Mouse (Mus musculus): ENCODE data around the gene Gtf3c1.
A peak's percentile ranks its signal among the peaks of the same experiment; 100 is the strongest.

Gene Gtf3c1

GRCm38 (mm10) chr7:125707186-125707585, 394 bp downstream of the Gtf3c1 start:
- DNase-seq (ENCODE audit: low read depth in 1 of 2, low spot score in 2 of 2): no peak

DNA sequence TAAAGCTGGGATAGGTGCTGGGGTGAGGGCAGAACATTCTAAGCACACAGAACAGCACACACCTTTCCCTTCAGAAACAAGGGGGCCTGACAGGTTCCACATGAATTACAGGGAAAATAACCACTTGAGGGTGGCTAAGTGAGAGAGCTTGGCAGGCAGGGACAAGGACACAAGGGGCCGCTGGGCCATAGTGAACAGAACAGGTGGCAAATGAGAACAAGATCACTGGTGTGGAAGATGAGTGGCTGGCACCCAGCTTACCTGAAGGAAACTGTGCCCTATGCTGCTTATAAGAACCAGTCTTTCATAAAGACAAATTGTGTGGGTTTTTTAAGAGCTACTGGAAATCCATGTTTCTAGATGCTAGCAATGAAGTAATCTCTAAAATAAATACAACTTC, 4.8 kb downstream of the Gtf3c1 start:
- DNase-seq (ENCODE audit: low read depth in 1 of 2, low spot score in 2 of 2): no peak

DNA sequence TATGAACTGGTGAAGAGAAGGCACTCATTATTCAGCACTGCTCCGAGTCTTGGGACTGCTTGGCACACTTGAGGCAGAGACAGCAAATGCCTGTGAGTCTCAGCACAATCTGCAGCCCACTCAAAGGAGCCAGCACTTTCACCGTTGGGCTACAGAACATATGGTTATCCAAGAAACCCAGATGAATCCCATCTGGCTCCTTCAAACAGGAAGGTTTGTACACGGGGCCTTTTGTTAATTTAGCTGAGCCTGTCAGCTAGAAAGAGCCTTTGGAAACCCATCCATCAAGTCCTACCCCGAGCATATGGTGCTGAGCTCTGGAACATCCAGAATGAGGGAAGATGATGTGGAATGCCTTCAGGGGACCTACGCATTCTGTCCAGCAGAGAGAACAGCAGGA, 13.5 kb downstream of the Gtf3c1 start:
- DNase-seq (ENCODE audit: low read depth in 1 of 2, low spot score in 2 of 2): no peak

DNA sequence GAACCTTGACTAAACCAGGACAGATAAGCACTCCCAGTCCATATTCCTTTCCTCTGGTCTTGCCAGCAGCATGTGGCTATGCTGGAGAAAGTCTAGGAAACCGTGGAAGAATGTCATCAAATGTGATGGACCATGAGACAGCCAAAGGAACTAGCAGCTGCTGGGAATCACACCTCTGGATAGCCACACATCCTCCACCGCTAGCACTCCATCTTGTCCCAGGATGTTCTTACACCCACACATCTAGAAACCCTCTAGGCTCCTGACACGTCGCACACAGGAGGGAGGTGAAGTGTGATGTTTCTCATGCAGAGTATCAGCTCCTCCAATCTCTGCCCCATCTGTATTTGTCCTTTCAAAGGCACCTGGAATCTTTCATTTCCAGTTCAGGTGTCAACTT, 17.1 kb downstream of the Gtf3c1 start:
- DNase-seq (ENCODE audit: low read depth in 1 of 2, low spot score in 2 of 2): no peak

DNA sequence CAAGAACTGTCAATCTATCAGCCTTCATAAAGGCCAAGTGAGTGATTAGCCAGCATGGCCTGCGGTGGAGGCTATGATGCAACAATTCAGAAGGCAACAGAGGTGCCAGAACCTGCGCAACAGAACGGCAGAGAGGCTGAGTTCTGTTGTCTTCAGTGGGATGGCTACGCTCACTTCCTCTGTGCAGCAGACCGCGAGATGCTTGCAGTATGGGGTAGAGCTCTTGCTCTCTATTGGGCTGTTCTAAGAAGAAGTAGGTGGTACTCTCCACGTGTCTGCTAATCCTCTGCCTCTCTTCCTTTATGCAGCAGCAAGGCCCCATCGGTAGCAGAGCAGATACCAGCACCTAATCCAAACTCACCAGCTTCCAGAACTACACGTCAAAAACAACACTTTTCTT, 27.6 kb downstream of the Gtf3c1 start:
- DNase-seq (ENCODE audit: low read depth in 1 of 2, low spot score in 2 of 2): no peak

GRCm38 (mm10) chr7:125678756-125679155, 28.8 kb downstream of the Gtf3c1 start:
- no peak for DNase-seq (ENCODE audit: low read depth in 1 of 2, low spot score in 2 of 2)

DNA sequence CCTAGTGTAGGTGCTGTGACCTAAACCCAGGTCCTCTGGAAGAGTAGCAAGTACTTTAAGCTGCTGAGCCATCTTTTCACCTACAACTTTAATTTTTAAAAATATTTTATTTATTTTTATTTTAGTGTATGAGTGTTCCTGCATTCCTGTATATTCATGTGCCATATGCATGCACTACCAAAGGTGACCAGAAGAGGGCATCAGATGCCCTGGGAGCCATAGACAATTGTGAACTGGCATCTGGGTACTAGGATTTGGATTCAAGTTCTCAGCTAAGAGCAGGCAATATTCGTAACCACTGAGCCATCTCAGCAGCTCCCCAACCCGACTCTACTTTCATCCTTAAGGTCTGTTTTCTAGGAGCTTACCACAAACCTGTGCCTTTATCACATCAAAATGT, 32.7 kb downstream of the Gtf3c1 start:
- DNase-seq (ENCODE audit: low read depth in 1 of 2, low spot score in 2 of 2): peak in 1 of 2 experiments; percentile 6

DNA sequence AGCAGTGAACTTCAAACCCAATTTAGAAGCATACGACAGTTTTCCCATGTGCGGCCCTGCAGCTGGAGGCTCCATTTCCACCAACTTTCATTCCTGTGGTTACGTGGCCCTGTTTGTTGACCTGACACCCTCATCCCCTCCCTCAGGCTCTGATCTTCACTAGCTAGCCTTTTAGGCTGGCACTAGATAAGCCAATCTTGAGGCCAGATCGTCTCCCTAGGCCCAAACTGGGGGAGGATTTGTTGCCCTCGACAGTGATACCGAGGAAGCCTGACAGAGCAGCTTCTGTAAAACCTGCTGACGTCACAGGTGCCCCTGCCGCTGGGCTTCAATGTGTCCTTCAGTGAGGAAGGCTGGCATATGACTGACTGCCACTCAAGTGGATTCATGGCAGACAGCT, 36.2 kb downstream of the Gtf3c1 start:
- no peak for DNase-seq (ENCODE audit: low read depth in 1 of 2, low spot score in 2 of 2)

DNA sequence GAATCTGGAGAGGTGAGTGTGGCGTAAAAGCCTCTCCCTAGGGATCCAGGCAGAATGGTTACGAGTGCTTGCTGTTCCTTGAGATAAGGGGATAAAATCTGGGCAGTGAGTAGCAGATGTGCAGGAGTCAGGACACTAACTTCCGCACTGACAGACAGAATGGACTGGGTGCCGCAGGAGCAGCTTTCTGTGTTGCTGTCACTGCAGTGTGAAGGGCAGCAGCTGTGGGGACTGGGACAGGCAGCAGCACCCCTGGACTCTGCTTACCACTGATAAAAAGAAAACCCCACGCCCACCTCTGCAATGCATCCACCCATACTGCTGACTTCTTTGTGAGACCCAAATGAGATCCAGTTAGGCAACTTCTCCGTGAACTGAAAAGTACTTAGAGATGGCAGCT, 36.7 kb downstream of the Gtf3c1 start:
- DNase-seq (ENCODE audit: low read depth in 1 of 2, low spot score in 2 of 2): no peak

- no peak for DNase-seq (ENCODE audit: low read depth in 1 of 2, low spot score in 2 of 2)
Observed at GRCm38 (mm10) chr7:125663654-125664053, 43.9 kb downstream of the Gtf3c1 start.

DNA sequence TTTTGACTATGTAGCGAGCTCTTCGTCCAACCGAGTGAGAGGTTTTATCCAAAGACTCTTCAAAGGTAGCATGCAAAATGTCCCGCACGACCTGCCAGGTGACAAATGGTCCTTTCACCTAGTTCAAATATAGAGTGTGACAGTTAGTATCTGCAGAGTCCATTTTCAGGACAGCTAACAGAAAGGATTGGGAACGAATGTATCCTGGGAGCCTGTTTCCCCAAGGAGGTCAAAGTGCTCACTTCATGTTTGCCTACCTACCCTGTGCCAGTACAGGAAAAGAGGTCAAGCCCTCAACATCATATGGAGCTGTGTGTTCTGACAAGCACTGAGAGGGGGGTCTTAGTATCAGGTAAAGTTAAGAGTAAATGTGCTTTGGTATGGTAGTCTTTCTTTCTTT, 50.1 kb downstream of the Gtf3c1 start:
- no peak for DNase-seq (ENCODE audit: low read depth in 1 of 2, low spot score in 2 of 2)

DNA sequence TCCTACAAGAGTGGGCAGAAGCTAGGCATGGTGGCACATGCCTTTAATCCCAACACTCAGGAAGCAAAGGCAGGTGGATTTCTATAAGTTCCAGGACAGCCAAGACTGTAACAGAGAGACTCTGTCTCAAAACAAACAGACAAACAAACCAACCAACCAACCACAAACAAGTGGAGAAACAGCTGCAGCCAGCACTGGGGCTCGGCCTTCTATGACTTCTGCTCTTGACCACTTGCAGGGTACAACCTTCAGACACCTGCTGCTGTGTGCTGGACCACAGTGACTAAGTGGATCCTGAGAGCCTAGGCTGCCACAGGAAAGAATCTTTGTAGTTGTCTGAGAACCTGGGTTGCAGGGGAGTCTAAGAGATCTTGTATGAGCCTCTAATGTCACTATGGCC, 58.6 kb downstream of the Gtf3c1 start:
- DNase-seq (ENCODE audit: low read depth in 1 of 2, low spot score in 2 of 2): no peak

GRCm38 (mm10) chr7:125645413-125645812, 62.2 kb downstream of the Gtf3c1 start:
- no peak for DNase-seq (ENCODE audit: low read depth in 1 of 2, low spot score in 2 of 2)

GRCm38 (mm10) chr7:125643880-125644279, 63.7 kb downstream of the Gtf3c1 start:
- no peak for DNase-seq (ENCODE audit: low read depth in 1 of 2, low spot score in 2 of 2)

DNA sequence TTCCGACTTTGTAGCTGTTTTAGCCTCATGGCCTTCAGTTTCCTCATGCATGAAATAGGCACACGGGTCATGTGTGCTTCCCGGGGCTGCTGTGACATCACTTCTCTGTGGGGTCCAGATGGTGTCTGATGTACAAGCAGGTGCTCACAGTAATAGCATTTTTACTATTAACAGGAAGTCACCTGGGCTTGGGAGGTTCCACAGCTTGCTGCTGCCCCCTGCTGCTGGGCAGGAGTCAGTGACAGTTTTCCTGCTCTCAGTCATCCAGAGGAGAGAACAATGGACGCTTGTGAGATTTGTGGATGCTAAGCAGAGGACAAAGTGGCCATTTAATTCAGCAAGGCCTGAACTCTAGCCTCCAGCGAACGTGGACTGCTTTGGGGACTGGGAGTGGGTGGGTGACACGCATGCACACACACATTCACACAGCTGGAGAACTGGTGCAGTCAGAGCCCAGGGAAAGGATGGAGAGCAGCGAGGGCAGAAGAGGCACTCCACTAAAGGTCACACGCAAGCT, 68.7 kb downstream of the Gtf3c1 start:
- DNase-seq (ENCODE audit: low read depth in 1 of 2, low spot score in 2 of 2): peak; percentile 11 to 63

- no peak for DNase-seq (ENCODE audit: low read depth in 1 of 2, low spot score in 2 of 2)
Observed at GRCm38 (mm10) chr7:125638376-125638775, 69.2 kb downstream of the Gtf3c1 start.

GRCm38 (mm10) chr7:125637220-125638140, 70.1 kb downstream of the Gtf3c1 start:
- no peak for DNase-seq (ENCODE audit: low read depth in 1 of 2, low spot score in 2 of 2)

GRCm38 (mm10) chr7:125630989-125631388, 76.6 kb downstream of the Gtf3c1 start:
- no peak for DNase-seq (ENCODE audit: low read depth in 1 of 2, low spot score in 2 of 2)

DNA sequence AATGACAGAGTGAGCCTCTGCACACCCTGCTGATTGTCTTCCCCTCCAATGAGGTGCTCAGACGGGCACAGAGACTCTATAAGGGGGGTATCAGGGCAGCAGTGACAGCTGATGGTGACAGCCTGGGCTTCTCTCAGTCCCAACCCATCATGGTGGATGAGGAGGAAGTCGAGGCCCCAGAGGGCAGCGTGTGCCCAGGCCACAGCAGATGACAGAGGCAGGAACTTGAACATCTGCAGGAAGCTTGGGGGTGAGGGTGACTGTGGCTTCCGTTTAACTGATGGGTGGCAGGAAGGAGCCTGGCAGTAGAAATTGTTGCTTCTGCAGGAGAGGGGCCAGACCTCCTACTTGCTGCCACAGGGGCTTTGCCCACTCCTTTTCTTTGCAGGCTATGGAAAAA, 77.3 kb downstream of the Gtf3c1 start:
- no peak for DNase-seq (ENCODE audit: low read depth in 1 of 2, low spot score in 2 of 2)

- no peak for DNase-seq (ENCODE audit: low read depth in 1 of 2, low spot score in 2 of 2)
Observed at GRCm38 (mm10) chr7:125625829-125626228, 81.8 kb downstream of the Gtf3c1 start.

DNA sequence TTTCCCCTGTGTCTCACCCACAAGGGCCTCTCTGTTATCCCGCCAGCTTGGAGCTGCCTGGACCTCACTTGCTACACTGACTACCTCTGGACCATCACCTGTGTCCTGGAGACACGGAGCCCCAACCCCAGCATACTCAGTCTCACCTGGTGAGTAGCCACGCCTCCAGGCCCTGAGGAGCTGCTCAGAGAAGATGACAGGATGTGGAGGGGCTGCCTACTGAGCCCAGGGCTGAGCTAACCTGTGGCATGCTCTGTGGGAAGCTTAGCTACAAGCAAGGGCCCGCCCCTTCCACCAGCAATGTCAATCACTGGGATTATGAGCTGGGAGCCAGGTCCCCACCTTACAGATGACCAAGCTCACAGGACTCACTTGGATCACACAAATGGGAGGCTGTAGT, 82.4 kb downstream of the Gtf3c1 start:
- DNase-seq (ENCODE audit: low read depth in 1 of 2, low spot score in 2 of 2): no peak

DNA sequence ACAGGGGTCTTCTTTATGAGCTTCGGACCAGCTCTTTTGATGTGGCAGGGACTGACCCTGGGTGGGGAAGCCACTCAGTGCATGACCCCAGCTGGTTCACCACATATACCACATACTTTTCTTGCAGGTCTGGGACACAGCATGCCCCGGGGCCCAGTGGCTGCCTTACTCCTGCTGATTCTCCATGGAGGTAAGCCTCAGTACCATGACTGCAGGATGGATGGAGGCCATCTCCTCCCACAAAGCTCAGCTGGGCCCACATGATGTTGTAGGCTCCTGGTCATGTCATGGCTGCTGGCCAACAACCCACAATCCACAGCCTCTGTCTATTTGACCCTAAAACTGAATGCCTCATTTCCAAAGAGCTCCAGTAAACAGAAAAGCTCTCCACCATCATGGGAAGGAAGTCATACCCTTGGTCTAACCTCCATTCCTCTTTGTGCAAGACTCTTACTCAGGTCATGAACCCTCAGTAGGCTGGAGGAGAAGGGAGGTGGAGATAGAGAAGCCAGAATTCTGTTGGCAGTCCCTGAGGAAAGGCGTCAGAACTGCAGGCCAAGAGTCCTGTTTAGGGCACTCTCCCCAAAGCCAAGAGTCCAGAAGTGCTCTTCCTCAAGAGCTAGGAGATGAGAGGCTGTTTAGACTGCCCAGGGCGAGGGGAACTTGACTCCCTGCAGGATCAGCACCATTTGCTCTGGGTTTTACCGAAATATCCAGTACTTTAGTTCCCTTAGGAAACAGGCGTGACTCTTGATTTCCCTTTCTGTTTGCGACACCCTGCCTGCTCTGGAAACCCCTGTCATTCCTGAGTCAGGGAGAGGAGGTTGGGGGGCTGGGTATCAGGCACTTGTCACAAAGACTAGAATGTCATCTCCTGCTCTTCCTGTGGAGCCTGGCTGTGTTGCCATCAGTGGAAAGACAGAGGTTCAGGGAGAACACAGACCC, 84.6 kb downstream of the Gtf3c1 start:
- no peak for DNase-seq (ENCODE audit: low read depth in 1 of 2, low spot score in 2 of 2)
